Mouse (Mus musculus): ENCODE data around the gene Vps9d1. TPM values are rescaled to one million over a fixed set of nuclear protein-coding genes. Genes with fewer than 3 reads are reported as not detected.

Gene Vps9d1
- polyA plus RNA-seq, 1 experiment from 2014 or later, result 66.6 TPM

GRCm38 (mm10) chr8:123250940-123251339 is 3.2 kb downstream of the Vps9d1 start:
- no peaks in the 10 kb centered on the region for H3K27me3 ChIP-seq
- no peak for ATAC-seq (ENCODE audit: low FRiP score, low read depth)
- H3K9ac ChIP-seq, result no peak overlapping the region
- H3K27ac ChIP-seq (replicated peaks), result no peak overlapping the region
- no peak overlapping the region for H3K4me3 ChIP-seq
- peaks cover 55% of the 10 kb centered on the region for H3K36me3 ChIP-seq
- WGBS, result 96% methylated on average over 5 of the region's 5 CpGs
- no peaks in the 10 kb centered on the region for H3K9me3 ChIP-seq
- H3K4me1 ChIP-seq (replicated peaks), result peaks cover 22% of the 10 kb centered on the region
- H3K4me2 ChIP-seq, result no peak overlapping the region

GRCm38 (mm10) chr8:123248596-123248995 is 5.6 kb downstream of the Vps9d1 start:
- H3K9me3 ChIP-seq, result no peaks in the 10 kb centered on the region
- H3K27ac ChIP-seq (replicated peaks), result no peak overlapping the region
- H3K4me1 ChIP-seq (replicated peaks), result peaks cover 10% of the 10 kb centered on the region
- H3K4me3 ChIP-seq, result no peak overlapping the region
- no peak overlapping the region for H3K9ac ChIP-seq
- 95% methylated on average over 7 of the region's 8 CpGs for WGBS
- no peak overlapping the region for H3K4me2 ChIP-seq
- ATAC-seq (ENCODE audit: low FRiP score, low read depth), result no peak
- peaks cover 75% of the 10 kb centered on the region for H3K36me3 ChIP-seq
- no peaks in the 10 kb centered on the region for H3K27me3 ChIP-seq

GRCm38 (mm10) chr8:123247748-123248147 is 6.4 kb downstream of the Vps9d1 start:
- 95% methylated on average over 6 of the region's 6 CpGs for WGBS
- H3K27ac ChIP-seq (replicated peaks), result no peak overlapping the region
- peaks cover 4% of the 10 kb centered on the region for H3K4me1 ChIP-seq (replicated peaks)
- H3K9ac ChIP-seq, result no peak overlapping the region
- H3K36me3 ChIP-seq, result peaks cover 81% of the 10 kb centered on the region
- no peak overlapping the region for H3K4me3 ChIP-seq
- H3K4me2 ChIP-seq, result no peak overlapping the region
- H3K27me3 ChIP-seq, result no peaks in the 10 kb centered on the region
- ATAC-seq (ENCODE audit: low FRiP score, low read depth), result no peak
- no peaks in the 10 kb centered on the region for H3K9me3 ChIP-seq

GRCm38 (mm10) chr8:123245543-123245942 is 8.6 kb downstream of the Vps9d1 start:
- Histone ChIP-seq H3K36me3 (peaks cover 75% of the 10 kb centered on the region), H3K9ac (no peak overlapping the region), H3K4me3 (no peak overlapping the region), H3K27ac (replicated peaks) (no peak overlapping the region), H3K4me2 (no peak overlapping the region), H3K4me1 (replicated peaks) (no peaks in the 10 kb centered on the region), H3K9me3 (no peaks in the 10 kb centered on the region), H3K27me3 (no peaks in the 10 kb centered on the region)
- ATAC-seq (ENCODE audit: low FRiP score, low read depth), result no peak
- 88% methylated on average over 12 of the region's 12 CpGs for WGBS

- Histone ChIP-seq H3K9ac (no peak overlapping the region), H3K36me3 (peaks cover 66% of the 10 kb centered on the region), H3K27ac (replicated peaks) (no peak overlapping the region), H3K4me3 (no peak overlapping the region), H3K27me3 (no peaks in the 10 kb centered on the region), H3K9me3 (no peaks in the 10 kb centered on the region), H3K4me2 (no peak overlapping the region), H3K4me1 (replicated peaks) (no peaks in the 10 kb centered on the region)
- no peak for ATAC-seq (ENCODE audit: low FRiP score, low read depth)
- WGBS, result 95% methylated on average over 4 of the region's 4 CpGs
These were observed 9.8 kb downstream of the Vps9d1 start for GRCm38 (mm10) chr8:123244382-123244781.

- no peak overlapping the region for H3K9ac ChIP-seq
- peaks cover 53% of the 10 kb centered on the region for H3K36me3 ChIP-seq
- WGBS, result 71% methylated on average over 11 of the region's 11 CpGs
- no peaks in the 10 kb centered on the region for H3K27me3 ChIP-seq
- no peak overlapping the region for H3K4me3 ChIP-seq
- H3K9me3 ChIP-seq, result no peaks in the 10 kb centered on the region
- H3K4me2 ChIP-seq, result no peak overlapping the region
- no peak for ATAC-seq (ENCODE audit: low FRiP score, low read depth)
- no peak overlapping the region for H3K27ac ChIP-seq (replicated peaks)
- H3K4me1 ChIP-seq (replicated peaks), result no peaks in the 10 kb centered on the region
These were observed 11.1 kb downstream of the Vps9d1 start for GRCm38 (mm10) chr8:123243053-123243452.

- WGBS, result 85% methylated on average over 7 of the region's 7 CpGs
These were observed 11.8 kb downstream of the Vps9d1 start for GRCm38 (mm10) chr8:123242107-123242923.

GRCm38 (mm10) chr8:123239398-123239797 is 14.8 kb downstream of the Vps9d1 start:
- Histone ChIP-seq H3K27me3 (peaks cover 5% of the 10 kb centered on the region), H3K4me2 (no peak overlapping the region), H3K4me3 (no peak overlapping the region), H3K4me1 (replicated peaks) (peaks cover 21% of the 10 kb centered on the region), H3K9ac (no peak overlapping the region), H3K27ac (replicated peaks) (no peak overlapping the region), H3K36me3 (peaks cover 17% of the 10 kb centered on the region), H3K9me3 (no peaks in the 10 kb centered on the region)
- no peak for ATAC-seq (ENCODE audit: low FRiP score, low read depth)
- WGBS, result 82% methylated on average over 10 of the region's 10 CpGs

More at GRCm38 (mm10) chr8:123242107-123242923, 11.8 kb downstream of the Vps9d1 start:
- H3K9me3 ChIP-seq, result no peaks in the 10 kb centered on the region
- H3K4me1 ChIP-seq (replicated peaks), result no peaks in the 10 kb centered on the region
- ATAC-seq (ENCODE audit: low FRiP score, low read depth), result no peak
- H3K4me3 ChIP-seq, result no peak overlapping the region
- no peaks in the 10 kb centered on the region; the same call in 1 of the 2 replicates for H3K27me3 ChIP-seq
- no peak overlapping the region for H3K4me2 ChIP-seq
- no peak overlapping the region for H3K9ac ChIP-seq
- H3K36me3 ChIP-seq, result peaks cover 45% of the 10 kb centered on the region
- no peak overlapping the region for H3K27ac ChIP-seq (replicated peaks)

GRCm38 (mm10) chr8:123235520-123236497 is 18.3 kb downstream of the Vps9d1 start, which contains the start of gene Spata2l:
Spata2l (minus strand) TSS chr8:123236233.
- H3K4me1 ChIP-seq (replicated peaks), result peaks cover 30% of the 10 kb centered on the region
- no peak within 1 kb of the TSS for H3K27ac ChIP-seq (replicated peaks)
- peak within 1 kb of the TSS; percentile 73 for H3K4me2 ChIP-seq
- peak within 1 kb of the TSS; percentile 55 for H3K9ac ChIP-seq
- peaks cover 10% of the 10 kb centered on the region for H3K27me3 ChIP-seq
- peak within 1 kb of the TSS; percentile 55 for H3K4me3 ChIP-seq
- ATAC-seq (ENCODE audit: low FRiP score, low read depth), result peak; percentile 82
- no peaks in the 10 kb centered on the region for H3K36me3 ChIP-seq
- WGBS, result 2% methylated on average over 57 of the region's 57 CpGs
- no peaks in the 10 kb centered on the region for H3K9me3 ChIP-seq

- Histone ChIP-seq H3K9me3 (no peaks in the 10 kb centered on the region), H3K4me2 (peak overlapping the region; percentile 73), H3K9ac (peak overlapping the region; percentile 55), H3K36me3 (no peaks in the 10 kb centered on the region), H3K27ac (replicated peaks) (no peak overlapping the region), H3K4me1 (replicated peaks) (peaks cover 30% of the 10 kb centered on the region), H3K27me3 (peaks cover 10% of the 10 kb centered on the region), H3K4me3 (peak overlapping the region; percentile 55)
- whole genome bisulfite sequencing, result 32% methylated on average over 13 of the region's 13 CpGs
- 0 out of 2 replicates have a peak, but pooled peaks have one; percentile 16 for ATAC-seq (ENCODE audit: low FRiP score, low read depth)
These were observed 19.1 kb downstream of the Vps9d1 start for GRCm38 (mm10) chr8:123234918-123235519.

GRCm38 (mm10) chr8:123233760-123234159 is 20.4 kb downstream of the Vps9d1 start:
- 75% methylated on average over 11 of the region's 11 CpGs for WGBS
- ATAC-seq (ENCODE audit: low FRiP score, low read depth), result no peak
- Histone ChIP-seq H3K27ac (replicated peaks) (no peak overlapping the region), H3K4me3 (no peak overlapping the region), H3K27me3 (peaks cover 10% of the 10 kb centered on the region), H3K4me2 (no peak overlapping the region), H3K4me1 (replicated peaks) (peaks cover 30% of the 10 kb centered on the region), H3K9me3 (no peaks in the 10 kb centered on the region), H3K9ac (no peak overlapping the region), H3K36me3 (no peaks in the 10 kb centered on the region)

Measured in hindbrain, embryonic 15.5 days (tissue).